Mouse (Mus musculus) ES-Bruce4 (cell line): ENCODE data around the gene Tbck. TPM values are rescaled to one million over a fixed set of nuclear protein-coding genes. Genes with fewer than 3 reads are reported as not detected.

Source experiments
- H3K27ac ChIP-seq: 2 replicates; pipeline ENCODE4 v1.5.1; 2012; ENCODE audit warnings: low read length, inconsistent platforms; ENCODE audit not compliant: insufficient read depth
- H3K27me3 ChIP-seq: 2 replicates; pipeline ENCODE4 v1.6.1; 2012; ENCODE audit warnings: mild to moderate bottlenecking, low read length, inconsistent platforms; ENCODE audit not compliant: control insufficient read depth, poor library complexity, insufficient read depth, severe bottlenecking
- H3K36me3 ChIP-seq: 2 replicates; pipeline ENCODE4 v1.6.1; 2012; ENCODE audit warnings: inconsistent platforms, mild to moderate bottlenecking, low read length, moderate library complexity; ENCODE audit not compliant: control insufficient read depth, poor library complexity, insufficient read depth, severe bottlenecking
- H3K4me1 ChIP-seq: one replicate; pipeline ENCODE4 v1.8.1; 2011; ENCODE audit warnings: low read length; ENCODE audit not compliant: control insufficient read depth, insufficient read depth
- H3K4me3 ChIP-seq: 2 replicates; pipeline ENCODE4 v1.5.1; 2011; ENCODE audit warnings: low read depth, mild to moderate bottlenecking, low read length
- H3K9ac ChIP-seq: 2 replicates; pipeline ENCODE4 v1.6.1; 2012; ENCODE audit warnings: low read depth, mild to moderate bottlenecking, inconsistent platforms; ENCODE audit not compliant: poor library complexity, severe bottlenecking
- H3K9me3 ChIP-seq: replicated peaks from 2 replicates; pipeline ENCODE4 v1.6.1; 2012; ENCODE audit warnings: mild to moderate bottlenecking, low read length, inconsistent platforms; ENCODE audit not compliant: control insufficient read depth, poor library complexity, insufficient read depth, severe bottlenecking
- CTCF ChIP-seq: IDR thresholded peaks from one replicate; pipeline ENCODE4 v1.8.1; 2011; ENCODE audit warnings: low read depth, low read length
- EP300 ChIP-seq: IDR thresholded peaks from 2 replicates; pipeline ENCODE4 v1.6.1; 2011; ENCODE audit warnings: low read depth, low read length; ENCODE audit not compliant: insufficient read depth
- POLR2A ChIP-seq: IDR thresholded peaks from one replicate; pipeline ENCODE4 v1.8.1; 2011; ENCODE audit warnings: low read length; ENCODE audit not compliant: insufficient read depth
- polyA plus RNA-seq: library from polyadenylated mRNA; stranded (reverse); fragments of >200 nt; gene quantifications from 2 replicates; pipeline ENCODE4 v1.2.4, GENCODE M21; 2011; ENCODE audit warnings: low read depth; ENCODE audit not compliant: missing spikeins, insufficient read depth, insufficient read length

Gene Tbck
- polyA plus RNA-seq, 1 experiment = 11.5 TPM

DNA sequence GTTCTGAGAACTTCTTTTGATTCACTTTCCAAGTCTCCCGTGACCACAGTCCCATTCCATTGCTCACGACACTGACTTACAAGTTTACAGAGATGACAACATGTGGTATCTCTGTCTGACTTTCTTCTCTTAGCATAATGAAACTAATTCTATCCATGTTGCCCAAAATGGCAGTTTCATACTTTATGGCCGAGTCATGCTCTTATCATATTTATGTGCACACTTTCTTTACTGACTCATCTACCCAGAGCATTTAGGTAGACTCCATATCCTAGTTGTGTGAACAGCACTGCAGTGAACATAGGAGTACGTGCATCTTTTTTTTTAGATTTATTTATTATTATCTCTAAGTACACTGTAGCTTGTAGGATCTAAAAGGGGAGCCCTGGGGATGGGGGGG is 103.8 kb downstream of the Tbck start:
- TF ChIP-seq EP300 (no peak), CTCF (no peak), POLR2A (no peak)
- Histone ChIP-seq H3K4me3 (no peak overlapping the region), H3K4me1 (no peaks in the 10 kb centered on the region), H3K27me3 (no peaks in the 10 kb centered on the region), H3K27ac (no peak overlapping the region), H3K9ac (no peak overlapping the region), H3K9me3 (no peaks in the 10 kb centered on the region), H3K36me3 (no peaks in the 10 kb centered on the region)

DNA sequence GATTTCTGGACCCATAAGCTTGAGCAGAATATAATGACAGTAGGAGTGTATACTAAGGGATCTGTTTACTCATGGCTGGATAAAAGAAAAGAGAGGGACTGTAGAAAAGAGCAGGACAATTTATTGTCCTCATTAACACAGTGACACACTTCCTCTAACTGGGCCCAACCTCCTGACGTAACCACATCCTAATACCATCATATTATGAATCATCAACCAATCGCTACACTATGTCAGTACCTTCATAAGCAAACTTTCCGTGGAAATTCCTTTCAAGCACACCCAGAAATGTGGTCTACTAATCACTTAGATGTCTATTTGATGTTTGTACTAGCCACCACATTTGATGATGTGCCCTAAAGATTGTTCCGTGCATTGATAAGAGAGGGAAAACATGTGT is 107.2 kb downstream of the Tbck start:
- Histone ChIP-seq H3K9ac (no peak overlapping the region), H3K4me1 (no peaks in the 10 kb centered on the region), H3K27ac (no peak overlapping the region), H3K36me3 (no peaks in the 10 kb centered on the region), H3K4me3 (no peak overlapping the region), H3K9me3 (no peaks in the 10 kb centered on the region), H3K27me3 (no peaks in the 10 kb centered on the region)
- TF ChIP-seq CTCF (no peak), EP300 (no peak), POLR2A (no peak)

DNA sequence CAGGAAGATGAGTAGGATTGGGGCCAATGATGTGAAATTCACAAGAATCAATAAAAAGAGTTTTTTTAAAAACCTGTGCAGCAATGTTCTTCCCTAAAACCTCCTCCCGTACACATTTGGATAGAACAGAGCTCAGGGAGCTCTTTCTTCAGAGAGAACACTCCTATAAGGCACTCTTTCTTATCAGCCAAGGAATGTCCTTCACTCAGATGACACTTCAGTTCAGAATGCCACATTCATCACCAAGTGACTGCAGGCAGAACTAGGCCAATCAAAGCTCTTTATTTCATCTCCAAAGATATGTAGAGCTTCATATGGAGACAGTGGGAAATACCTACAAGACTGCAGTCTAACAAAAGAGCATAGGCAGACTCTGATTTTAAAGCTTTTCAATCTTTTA is 116.3 kb downstream of the Tbck start:
- no peak overlapping the region for H3K27ac ChIP-seq
- no peak for TF ChIP-seq POLR2A
- no peaks in the 10 kb centered on the region for H3K4me1 ChIP-seq
- H3K9ac ChIP-seq = no peak overlapping the region
- no peaks in the 10 kb centered on the region for H3K9me3 ChIP-seq
- H3K27me3 ChIP-seq = no peaks in the 10 kb centered on the region
- no peak overlapping the region for H3K4me3 ChIP-seq
- no peaks in the 10 kb centered on the region for H3K36me3 ChIP-seq

DNA sequence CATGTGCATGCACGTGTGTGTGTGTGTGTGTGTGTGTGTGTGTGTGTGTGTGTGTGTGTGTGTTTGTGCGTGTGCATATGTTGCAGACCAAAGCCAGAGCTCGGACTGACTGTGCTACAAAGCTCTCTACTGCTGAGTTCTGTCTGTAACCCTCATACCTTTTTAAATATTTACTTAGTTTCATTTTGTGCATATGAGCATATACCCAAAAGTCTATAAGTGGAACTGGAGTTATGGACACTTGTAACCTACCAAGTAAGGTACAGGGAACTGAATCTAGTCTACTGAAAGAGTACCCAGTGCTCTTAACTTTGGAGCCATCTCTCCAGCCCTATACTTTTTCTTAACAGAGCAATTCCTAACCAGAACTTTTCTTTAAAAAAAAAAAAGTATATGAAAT is 118.0 kb downstream of the Tbck start:
- H3K4me1 ChIP-seq = no peaks in the 10 kb centered on the region
- no peaks in the 10 kb centered on the region for H3K36me3 ChIP-seq
- H3K27ac ChIP-seq = no peak overlapping the region
- no peaks in the 10 kb centered on the region for H3K27me3 ChIP-seq
- no peak overlapping the region for H3K9ac ChIP-seq
- no peak for TF ChIP-seq CTCF
- TF ChIP-seq POLR2A = no peak
- no peak for TF ChIP-seq EP300
- no peak overlapping the region for H3K4me3 ChIP-seq
- H3K9me3 ChIP-seq = no peaks in the 10 kb centered on the region

GRCm38 (mm10) chr3:132807888-132808579 is 124.1 kb downstream of the Tbck start:
- no peak for TF ChIP-seq POLR2A
- no peak for TF ChIP-seq EP300
- TF ChIP-seq CTCF = no peak
- Histone ChIP-seq H3K9ac (no peak overlapping the region), H3K27ac (no peak overlapping the region), H3K4me1 (no peaks in the 10 kb centered on the region), H3K9me3 (no peaks in the 10 kb centered on the region), H3K27me3 (no peaks in the 10 kb centered on the region), H3K36me3 (no peaks in the 10 kb centered on the region), H3K4me3 (no peak overlapping the region)

- Histone ChIP-seq H3K9me3 (no peaks in the 10 kb centered on the region), H3K36me3 (no peaks in the 10 kb centered on the region), H3K27me3 (no peaks in the 10 kb centered on the region), H3K27ac (no peak overlapping the region), H3K9ac (no peak overlapping the region), H3K4me3 (no peak overlapping the region), H3K4me1 (no peaks in the 10 kb centered on the region)
- TF ChIP-seq EP300 = no peak
- no peak for TF ChIP-seq POLR2A
- TF ChIP-seq CTCF = no peak
Observed at GRCm38 (mm10) chr3:132808951-132809350, 125.0 kb downstream of the Tbck start.

DNA sequence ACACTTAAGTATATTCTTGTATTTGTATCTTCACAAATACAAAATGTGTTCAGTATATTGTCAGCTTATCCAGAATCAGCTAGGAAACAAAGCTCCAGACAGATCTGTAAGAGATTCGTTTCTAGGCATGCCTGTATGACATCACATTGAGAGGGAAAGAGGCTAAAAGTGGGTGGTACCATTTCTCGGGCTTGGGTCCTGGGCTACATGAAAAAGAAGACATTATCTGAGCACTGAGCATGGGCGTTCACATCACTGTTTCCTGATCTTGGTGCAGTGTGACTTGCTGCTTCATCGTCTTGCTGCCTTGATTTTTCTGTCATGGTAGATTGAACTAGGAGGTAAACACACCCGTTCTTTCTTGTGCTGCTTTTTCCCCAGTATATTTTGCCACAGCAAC is 127.8 kb downstream of the Tbck start:
- H3K27ac ChIP-seq = no peak overlapping the region
- H3K9me3 ChIP-seq = no peaks in the 10 kb centered on the region
- no peak overlapping the region for H3K4me3 ChIP-seq
- no peaks in the 10 kb centered on the region for H3K36me3 ChIP-seq
- H3K9ac ChIP-seq = no peak overlapping the region
- no peaks in the 10 kb centered on the region for H3K4me1 ChIP-seq
- no peaks in the 10 kb centered on the region for H3K27me3 ChIP-seq
- no peak for TF ChIP-seq CTCF
